Comparison of ENCODE assay signal across 8 mouse cellular contexts in the genomic region with DNA sequence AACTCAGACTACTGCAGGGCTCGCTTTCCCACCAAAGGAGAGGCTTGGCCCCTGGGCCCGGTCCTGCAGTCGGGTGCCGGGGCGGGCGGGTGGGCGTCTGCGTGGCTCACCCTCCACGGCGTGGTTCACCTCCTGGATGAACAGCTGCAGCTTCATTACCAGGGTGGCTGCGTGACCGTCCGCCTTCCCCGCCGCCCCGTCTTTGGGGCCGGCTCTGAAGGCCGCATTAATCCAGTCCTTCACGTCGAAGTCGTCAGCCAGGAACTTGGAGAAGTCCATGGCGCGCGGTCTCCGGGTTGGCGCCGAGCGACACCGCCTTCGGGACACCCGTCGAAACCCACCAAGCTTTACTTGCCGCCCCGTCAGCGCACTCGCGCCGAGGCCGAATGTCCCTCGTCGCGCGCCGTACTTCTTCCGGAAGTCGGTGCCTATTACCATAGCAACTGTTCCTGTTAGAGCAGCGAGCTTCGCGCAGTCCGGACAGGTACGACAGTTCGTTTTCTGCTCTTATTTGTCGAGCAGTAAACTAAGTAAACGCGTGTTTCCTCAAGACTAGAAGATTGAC. TPM values are rescaled to one million over a fixed set of nuclear protein-coding genes. Genes with fewer than 3 reads are reported as not detected.
DNase-seq lines count a peak whose midpoint lies in the region; ATAC-seq and TF ChIP-seq lines count a peak whose summit lies in the region.

TSS of gene Cog7 (minus strand) at position 405 of the 565 bp plus-strand sequence.

- H3K4me2 ChIP-seq in heart, embryonic 12.5 days, result peak within 1 kb of the TSS; percentile 74
- peak within 1 kb of the TSS; percentile 68 for H3K4me2 ChIP-seq in kidney, postnatal 0 days (ENCODE audit: low read length)
- H3K4me2 ChIP-seq in liver, embryonic 11.5 days, result peak within 1 kb of the TSS; percentile 77
- H3K4me2 ChIP-seq in stomach, embryonic 14.5 days (replicated peaks; ENCODE audit: low read depth, low read length), result peak within 1 kb of the TSS; percentile 52

- WGBS in heart, embryonic 12.5 days, result under 1% methylated on average over 55 of the region's 55 CpGs
- WGBS in kidney, postnatal 0 days, result under 1% methylated on average over 55 of the region's 55 CpGs
- 1% methylated on average over 55 of the region's 55 CpGs for WGBS in liver, embryonic 11.5 days
- under 1% methylated on average over 55 of the region's 55 CpGs for WGBS in stomach, embryonic 14.5 days

- no peak within 1 kb of the TSS for H3K27ac ChIP-seq in heart, embryonic 12.5 days (ENCODE audit: poor library complexity, severe bottlenecking)
- peak within 1 kb of the TSS; percentile 57; the same call in 1 of the 2 replicates for H3K27ac ChIP-seq in kidney, postnatal 0 days
- H3K27ac ChIP-seq in liver, embryonic 11.5 days (ENCODE audit: low read depth, low read length), result peak within 1 kb of the TSS; percentile 30; the same call in 1 of the 2 replicates
- H3K27ac ChIP-seq in stomach, embryonic 14.5 days (ENCODE audit: low read length), result no peak within 1 kb of the TSS

- H3K4me1 ChIP-seq in heart, embryonic 12.5 days (replicated peaks), result 0 out of 2 replicates have a peak, but pooled peaks cover 2% of the 10 kb centered on the region
- H3K4me1 ChIP-seq in kidney, postnatal 0 days (replicated peaks; ENCODE audit: insufficient read depth, low read length), result 0 out of 2 replicates have a peak, but pooled peaks cover 3% of the 10 kb centered on the region
- H3K4me1 ChIP-seq in liver, embryonic 11.5 days (replicated peaks; ENCODE audit: control insufficient read depth, insufficient read depth, low read length), result 0 out of 2 replicates have a peak, but pooled peaks cover 3% of the 10 kb centered on the region
- no peaks in the 10 kb centered on the region for H3K4me1 ChIP-seq in stomach, embryonic 14.5 days (ENCODE audit: control insufficient read depth, insufficient read depth, low read length)

- peak; percentile 96 for DNase-seq in CD4-positive helper T cell, adult 2 months (ENCODE audit: low read depth, low spot score)
- DNase-seq in brain, embryonic 18.5 days (ENCODE audit: low read depth, low spot score), result peak; percentile 84
- peak; percentile 92 for DNase-seq in kidney, postnatal 0 days (ENCODE audit: low spot score)
- peak; percentile 89 for DNase-seq in liver, embryonic 11.5 days (ENCODE audit: low spot score)
- DNase-seq in naive thymus-derived CD4-positive, alpha-beta T cell, adult 2 months (ENCODE audit: low read depth), result peak; percentile 97

- peak within 1 kb of the TSS; percentile 88 for H3K4me3 ChIP-seq in heart, embryonic 12.5 days
- peak within 1 kb of the TSS; percentile 80 for H3K4me3 ChIP-seq in kidney, postnatal 0 days (replicated peaks; ENCODE audit: low read depth, low read length)
- peak within 1 kb of the TSS; percentile 76 for H3K4me3 ChIP-seq in liver, embryonic 11.5 days (ENCODE audit: low read depth, low read length)
- peak within 1 kb of the TSS; percentile 74 for H3K4me3 ChIP-seq in stomach, embryonic 14.5 days (ENCODE audit: low read depth, low read length)

- peaks cover 4% of the 10 kb centered on the region; the same call in 1 of the 2 replicates for H3K36me3 ChIP-seq in heart, embryonic 12.5 days
- H3K36me3 ChIP-seq in kidney, postnatal 0 days (ENCODE audit: insufficient read depth, low read length), result no peaks in the 10 kb centered on the region
- H3K36me3 ChIP-seq in liver, embryonic 11.5 days (ENCODE audit: control insufficient read depth, insufficient read depth, low read length), result no peaks in the 10 kb centered on the region
- H3K36me3 ChIP-seq in stomach, embryonic 14.5 days (ENCODE audit: control insufficient read depth, insufficient read depth, low read length), result peaks cover 7% of the 10 kb centered on the region; the same call in 1 of the 2 replicates

- ATAC-seq in erythroid progenitor cell, adult 5-6 weeks (replicated peaks; ENCODE audit: low FRiP score, poor library complexity, severe bottlenecking), result peak; percentile 96
- ATAC-seq in heart, embryonic 12.5 days (ENCODE audit: insufficient number of reproducible peaks, low FRiP score), result peak; percentile 88
- peak; percentile 84 for ATAC-seq in kidney, postnatal 0 days (replicated peaks; ENCODE audit: low FRiP score, low read depth)
- ATAC-seq in liver, embryonic 11.5 days (replicated peaks; ENCODE audit: low FRiP score), result peak; percentile 86
- peak; percentile 86 for ATAC-seq in stomach, embryonic 14.5 days (ENCODE audit: insufficient number of reproducible peaks, insufficient read depth, low FRiP score, low read depth)

- no peaks in the 10 kb centered on the region for H3K9me3 ChIP-seq in heart, embryonic 12.5 days (replicated peaks)
- H3K9me3 ChIP-seq in kidney, postnatal 0 days (replicated peaks; ENCODE audit: low read length), result no peaks in the 10 kb centered on the region
- no peaks in the 10 kb centered on the region for H3K9me3 ChIP-seq in liver, embryonic 11.5 days (ENCODE audit: control insufficient read depth, low read length)
- no peaks in the 10 kb centered on the region for H3K9me3 ChIP-seq in stomach, embryonic 14.5 days (ENCODE audit: control insufficient read depth, low read depth, low read length)

- TF ChIP-seq CTCF in kidney, postnatal 0 days (IDR thresholded peaks at IDR 0.05; ENCODE audit: low read depth), result no peak

- no peaks in the 10 kb centered on the region for H3K27me3 ChIP-seq in heart, embryonic 12.5 days (replicated peaks)
- H3K27me3 ChIP-seq in kidney, postnatal 0 days (ENCODE audit: insufficient read depth, low read length), result no peaks in the 10 kb centered on the region
- H3K27me3 ChIP-seq in liver, embryonic 11.5 days (replicated peaks; ENCODE audit: control insufficient read depth, insufficient read depth, low read length), result no peaks in the 10 kb centered on the region
- no peaks in the 10 kb centered on the region for H3K27me3 ChIP-seq in stomach, embryonic 14.5 days (ENCODE audit: control insufficient read depth, insufficient read depth, low read length)

- peak within 1 kb of the TSS; percentile 84 for H3K9ac ChIP-seq in heart, embryonic 12.5 days
- H3K9ac ChIP-seq in kidney, postnatal 0 days (ENCODE audit: low read depth, low read length), result peak within 1 kb of the TSS; percentile 83
- H3K9ac ChIP-seq in liver, embryonic 11.5 days (ENCODE audit: low read depth, low read length), result peak within 1 kb of the TSS; percentile 85
- peak within 1 kb of the TSS; percentile 74 for H3K9ac ChIP-seq in stomach, embryonic 14.5 days (replicated peaks; ENCODE audit: low read depth, low read length)

RNA-seq across cellular contexts. Expression of gene Cog7, which starts in this region (rescaled TPM):
- total RNA-seq in erythroid progenitor cell, adult 5-6 weeks (2015; ENCODE audit: low replicate concordance), result 4.2 and 6.1 TPM in 2 replicates
- total RNA-seq in erythroid progenitor cell, adult 5-6 weeks (2017; ENCODE audit: low replicate concordance), result 1.7 and 4.4 TPM in 2 replicates
- polyA plus RNA-seq in heart, embryonic 12.5 days (2016; fragmentation: Nextera tagmentation; extraction: Ambion mirVana), result 18.1 and 18.8 TPM in 2 replicates
- 11.6 and 14.8 TPM in 2 replicates for polyA plus RNA-seq in kidney, postnatal 0 days (2015; fragmentation: Nextera tagmentation; extraction: Ambion mirVana)
- polyA plus RNA-seq in liver, embryonic 11.5 days (2014; fragmentation: Nextera tagmentation; extraction: Ambion mirVana), result 20.7 and 21.6 TPM in 2 replicates
- 20.5 and 22.5 TPM in 2 replicates for polyA plus RNA-seq in stomach, embryonic 14.5 days (2014; fragmentation: Nextera tagmentation; extraction: Ambion mirVana)

Comparison
In these comparisons a context has a peak if more than half of its experiments do, and no peak if none do; other contexts are left out.
1. H3K27ac ChIP-seq: peak in kidney, postnatal 0 days (single experiment) and liver, embryonic 11.5 days (single experiment); none in heart, embryonic 12.5 days (single experiment) and stomach, embryonic 14.5 days (single experiment).
2. Peak in every context shown above with its lines, with median percentiles within 50 percentile points of each other: DNase-seq, ATAC-seq, H3K4me2 ChIP-seq, H3K4me3 ChIP-seq and H3K9ac ChIP-seq.